Mouse (Mus musculus): ENCODE data around the gene Mdm2.

DNA sequence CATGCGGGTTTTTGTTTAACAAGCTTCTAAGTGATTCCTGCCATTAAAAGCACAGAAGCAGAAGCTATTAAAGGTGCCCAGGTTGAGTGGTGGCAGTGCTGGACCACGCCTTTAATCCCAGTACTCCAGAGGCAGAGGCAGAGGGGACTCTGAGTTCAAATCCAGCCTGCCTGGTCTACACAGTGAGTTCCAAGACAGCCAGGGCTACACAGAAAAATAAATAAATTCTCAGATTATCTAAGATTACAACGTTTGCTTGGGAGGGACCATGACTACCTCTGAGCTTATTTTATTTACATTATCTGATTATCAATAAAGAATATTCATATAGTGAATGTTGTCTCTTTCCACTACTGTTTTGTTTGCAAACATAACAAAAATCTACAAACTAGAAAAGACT lies 23.5 kb downstream of the Mdm2 start:
- TF ChIP-seq EP300 (optimal IDR thresholded peaks at IDR 0.05) = no peak
- TF ChIP-seq CTCF (IDR thresholded peaks at IDR 0.05; ENCODE audit: low read depth) = no peak

Data from stomach, postnatal 0 days (tissue).